Mouse (Mus musculus) CH12.LX (cell line): Measurements from ENCODE around the gene Patj. TPM values are rescaled to one million over a fixed set of nuclear protein-coding genes. Genes with fewer than 3 reads are reported as not detected.
A peak's percentile ranks its signal among the peaks of the same experiment; 100 is the strongest.

Source experiments
- DNase-seq: peaks from one replicate; pipeline ENCODE4 v3.0.0-alpha.2; 2013; ENCODE audit errors: extremely low read depth
- H3K27ac ChIP-seq: 2 replicates; pipeline ENCODE4 v1.5.1; 2012; ENCODE audit warnings: low read depth, mild to moderate bottlenecking, control low read depth, moderate library complexity; ENCODE audit not compliant: insufficient read depth
- H3K27me3 ChIP-seq: replicated peaks from 2 replicates; pipeline ENCODE3; 2012; ENCODE audit warnings: inconsistent platforms
- H3K36me3 ChIP-seq, 2 experiments: replicated peaks in 1 of 2; 2 replicates each; pipeline versions ENCODE3 to v1.6.1; 2012; ENCODE audit warnings: inconsistent platforms in 1 of 2, low read length in 1 of 2, mild to moderate bottlenecking in 1 of 2, mixed read lengths in 1 of 2, moderate library complexity in 1 of 2; ENCODE audit not compliant: control insufficient read depth in 1 of 2, insufficient read depth in 1 of 2
- H3K4me1 ChIP-seq, 2 experiments: 2 replicates each; pipeline ENCODE4 v1.6.1; 2012; ENCODE audit warnings: inconsistent platforms in 1 of 2, moderate library complexity in 1 of 2; ENCODE audit not compliant: insufficient read depth in 2 of 2, control insufficient read depth in 1 of 2
- H3K4me2 ChIP-seq: 2 replicates; pipeline ENCODE4 v1.6.1; 2012; ENCODE audit warnings: low read depth, mild to moderate bottlenecking, control low read depth; ENCODE audit not compliant: poor library complexity, insufficient read depth, severe bottlenecking
- H3K4me3 ChIP-seq, 3 experiments: fragments of 150-350 bp in 1 of 3; sonication (generic) in 1 of 3; replicated peaks in 1 of 3; 2 replicates each; pipeline versions ENCODE3 to v1.5.1; 2011 to 2012; ENCODE audit warnings: low read depth in 2 of 3, low read length in 2 of 3, mild to moderate bottlenecking in 2 of 3, moderate library complexity in 2 of 3, control low read depth in 1 of 3, improper control_type of control experiment in 1 of 3, inconsistent platforms in 1 of 3, mixed read lengths in 1 of 3; ENCODE audit not compliant: poor library complexity in 1 of 3
- H3K79me2 ChIP-seq: replicated peaks from 2 replicates; pipeline ENCODE4 v1.6.1; 2012; ENCODE audit warnings: mild to moderate bottlenecking, moderate library complexity; ENCODE audit not compliant: control insufficient read depth, poor library complexity, insufficient read depth, severe bottlenecking; ENCODE audit errors: extremely low read depth
- H3K9ac ChIP-seq: 2 replicates; pipeline ENCODE4 v1.6.1; 2012; ENCODE audit warnings: low read depth, mild to moderate bottlenecking, control low read depth, moderate library complexity; ENCODE audit not compliant: insufficient read depth
- H3K9me3 ChIP-seq: replicated peaks from 2 replicates; pipeline ENCODE3; 2012; ENCODE audit warnings: low read length, inconsistent platforms, mixed read lengths
- BHLHE40 ChIP-seq: IDR thresholded peaks from 2 replicates; pipeline ENCODE4 v1.6.1; 2011; ENCODE audit warnings: mild to moderate bottlenecking, low read depth, low read length, improper control_type of control experiment
- CHD1 ChIP-seq: IDR thresholded peaks from 2 replicates; pipeline ENCODE4 v1.6.1; 2012; ENCODE audit warnings: low read depth, low read length, improper control_type of control experiment, inconsistent platforms
- CHD2 ChIP-seq: IDR thresholded peaks from 2 replicates; pipeline ENCODE4 v1.6.1; 2011; ENCODE audit warnings: low read length, improper control_type of control experiment
- CTCF ChIP-seq, 2 experiments: IDR thresholded peaks in 1 of 2; conservative IDR thresholded peaks in 1 of 2; 2 replicates each; pipeline ENCODE4 v1.5.1; 2011 to 2012; ENCODE audit warnings: low read depth in 2 of 2, low read length in 2 of 2, improper control_type of control experiment in 1 of 2, inconsistent platforms in 1 of 2, mild to moderate bottlenecking in 1 of 2, moderate library complexity in 1 of 2
- E2F4 ChIP-seq: IDR thresholded peaks from 2 replicates; pipeline ENCODE4 v1.6.1; 2011; ENCODE audit warnings: low read depth, low read length, improper control_type of control experiment; ENCODE audit not compliant: insufficient replicate concordance
- ELF1 ChIP-seq: IDR thresholded peaks from 2 replicates; pipeline ENCODE4 v1.6.1; 2014; ENCODE audit warnings: low read depth, mild to moderate bottlenecking, inconsistent platforms, low read length, improper control_type of control experiment
- EP300 ChIP-seq: IDR thresholded peaks from 2 replicates; pipeline ENCODE4 v1.6.1; 2011; ENCODE audit warnings: low read length, improper control_type of control experiment
- ETS1 ChIP-seq: conservative IDR thresholded peaks from 2 replicates; pipeline ENCODE4 v1.6.1; 2012; ENCODE audit warnings: low read depth, mild to moderate bottlenecking, inconsistent platforms, low read length, improper control_type of control experiment, moderate library complexity
- GABPA ChIP-seq: IDR thresholded peaks from 2 replicates; pipeline ENCODE4 v1.6.1; 2012; ENCODE audit warnings: low read depth, low read length, improper control_type of control experiment, inconsistent platforms; ENCODE audit not compliant: insufficient replicate concordance
- HCFC1 ChIP-seq: IDR thresholded peaks from 2 replicates; pipeline ENCODE4 v1.6.1; 2012; ENCODE audit warnings: low read depth, mild to moderate bottlenecking, inconsistent platforms, low read length, improper control_type of control experiment
- IRF4 ChIP-seq: IDR thresholded peaks from 2 replicates; pipeline ENCODE4 v1.6.1; 2014; ENCODE audit warnings: low read depth, mild to moderate bottlenecking, inconsistent platforms, low read length, improper control_type of control experiment
- JUN ChIP-seq: IDR thresholded peaks from 2 replicates; pipeline ENCODE4 v1.6.1; 2011; ENCODE audit warnings: low read depth, mild to moderate bottlenecking, low read length, improper control_type of control experiment, moderate library complexity; ENCODE audit not compliant: insufficient read depth
- JUND ChIP-seq: conservative IDR thresholded peaks from 2 replicates; pipeline ENCODE4 v1.6.1; 2011; ENCODE audit warnings: low read depth, low read length, improper control_type of control experiment
- KAT2A ChIP-seq: IDR thresholded peaks from 2 replicates; pipeline ENCODE4 v1.6.1; 2012; ENCODE audit warnings: low read length, improper control_type of control experiment, inconsistent platforms; ENCODE audit not compliant: insufficient replicate concordance
- MAFK ChIP-seq: IDR thresholded peaks from 2 replicates; pipeline ENCODE4 v1.6.1; 2011; ENCODE audit warnings: low read length, improper control_type of control experiment; ENCODE audit not compliant: insufficient replicate concordance
- MAX ChIP-seq: IDR thresholded peaks from 2 replicates; pipeline ENCODE4 v1.6.1; 2011; ENCODE audit warnings: low read length, improper control_type of control experiment
- MAZ ChIP-seq: IDR thresholded peaks from 2 replicates; pipeline ENCODE4 v1.6.1; 2012; ENCODE audit warnings: low read depth, mild to moderate bottlenecking, inconsistent platforms, low read length, improper control_type of control experiment, moderate library complexity
- MEF2A ChIP-seq: IDR thresholded peaks from 2 replicates; pipeline ENCODE4 v1.6.1; 2014; ENCODE audit warnings: low read depth, mild to moderate bottlenecking, inconsistent platforms, low read length, improper control_type of control experiment, borderline replicate concordance
- MXI1 ChIP-seq: IDR thresholded peaks from 2 replicates; pipeline ENCODE4 v1.6.1; 2011; ENCODE audit warnings: mild to moderate bottlenecking, low read depth, low read length, improper control_type of control experiment
- MYC ChIP-seq: IDR thresholded peaks from 2 replicates; pipeline ENCODE4 v1.6.1; 2011; ENCODE audit warnings: low read depth, mild to moderate bottlenecking, improper control_type of control experiment, low read length
- NELFE ChIP-seq: IDR thresholded peaks from 2 replicates; pipeline ENCODE4 v1.6.1; 2011; ENCODE audit warnings: low read depth, low read length, improper control_type of control experiment
- NRF1 ChIP-seq: IDR thresholded peaks from 2 replicates; pipeline ENCODE4 v1.6.1; 2014; ENCODE audit warnings: low read depth, mild to moderate bottlenecking, inconsistent platforms, low read length, improper control_type of control experiment, moderate library complexity
- PAX5 ChIP-seq: IDR thresholded peaks from 2 replicates; pipeline ENCODE4 v1.6.1; 2012; ENCODE audit warnings: low read length, inconsistent platforms, mixed read lengths
- POLR2A ChIP-seq: IDR thresholded peaks from 2 replicates; pipeline ENCODE4 v1.6.1; 2011; ENCODE audit warnings: low read depth, mild to moderate bottlenecking, improper control_type of control experiment, low read length
- POLR2AphosphoS2 ChIP-seq: IDR thresholded peaks from 2 replicates; pipeline ENCODE4 v1.6.1; 2011; ENCODE audit warnings: low read depth, low read length, improper control_type of control experiment
- RAD21 ChIP-seq: IDR thresholded peaks from 2 replicates; pipeline ENCODE4 v1.6.1; 2011; ENCODE audit warnings: low read depth, mild to moderate bottlenecking, low read length, improper control_type of control experiment, moderate library complexity
- RCOR1 ChIP-seq: conservative IDR thresholded peaks from 2 replicates; pipeline ENCODE4 v1.6.1; 2012; ENCODE audit warnings: low read depth, mild to moderate bottlenecking, inconsistent platforms, low read length, improper control_type of control experiment
- SIN3A ChIP-seq: IDR thresholded peaks from 2 replicates; pipeline ENCODE4 v1.6.1; 2012; ENCODE audit warnings: low read length, improper control_type of control experiment, inconsistent platforms
- SMC3 ChIP-seq: IDR thresholded peaks from 2 replicates; pipeline ENCODE4 v1.6.1; 2011; ENCODE audit warnings: low read depth, low read length, improper control_type of control experiment
- TBP ChIP-seq: conservative IDR thresholded peaks from 2 replicates; pipeline ENCODE4 v1.6.1; 2011; ENCODE audit warnings: low read depth, low read length, improper control_type of control experiment
- TCF12 ChIP-seq: IDR thresholded peaks from 2 replicates; pipeline ENCODE4 v1.6.1; 2014; ENCODE audit warnings: low read depth, mild to moderate bottlenecking, inconsistent platforms, low read length, improper control_type of control experiment
- UBTF ChIP-seq: IDR thresholded peaks from 2 replicates; pipeline ENCODE4 v1.6.1; 2012; ENCODE audit warnings: low read depth, mild to moderate bottlenecking, inconsistent platforms, low read length, improper control_type of control experiment, moderate library complexity
- USF1 ChIP-seq: IDR thresholded peaks from 2 replicates; pipeline ENCODE4 v1.6.1; 2014; ENCODE audit warnings: low read depth, mild to moderate bottlenecking, inconsistent platforms, low read length, improper control_type of control experiment
- USF2 ChIP-seq: conservative IDR thresholded peaks from 2 replicates; pipeline ENCODE4 v1.6.1; 2011; ENCODE audit warnings: low read depth, low read length, improper control_type of control experiment
- ZC3H11A ChIP-seq: IDR thresholded peaks from 2 replicates; pipeline ENCODE4 v1.6.1; 2012; ENCODE audit warnings: low read depth, mild to moderate bottlenecking, inconsistent platforms, low read length, improper control_type of control experiment
- ZKSCAN1 ChIP-seq: IDR thresholded peaks from 2 replicates; pipeline ENCODE4 v1.6.1; 2012; ENCODE audit warnings: low read depth, inconsistent platforms, low read length, improper control_type of control experiment, borderline replicate concordance
- ZMIZ1 ChIP-seq: IDR thresholded peaks from 2 replicates; pipeline ENCODE4 v1.6.1; 2012; ENCODE audit warnings: low read depth, mild to moderate bottlenecking, inconsistent platforms, low read length, improper control_type of control experiment
- ZNF384 ChIP-seq: IDR thresholded peaks from 2 replicates; pipeline ENCODE4 v1.6.1; 2012; ENCODE audit warnings: low read depth, low read length, improper control_type of control experiment, inconsistent platforms
- dilution Hi-C: fragments of 300-500 bp; cut with MboI; formaldehyde crosslinking; loops from 2 replicates; pipeline ENCODE4 v1.14.3; 2020; ENCODE audit warnings: low sequenced_read_pairs; ENCODE audit not compliant: extremely low pct_unique_long_range_greater_than_20kb, extremely low pct_ligation_motif_present
- in situ Hi-C: fragments of 300-500 bp; cut with MboI; formaldehyde crosslinking; loops from 3 replicates; pipeline ENCODE4 v1.14.3; 2019; ENCODE audit warnings: low sequenced_read_pairs, low pct_ligation_motif_present, low pct_unique_long_range_greater_than_20kb, mixed read lengths
- polyA plus RNA-seq: library from polyadenylated mRNA; unstranded; fragments of >175 nt; gene quantifications from 2 replicates; pipeline ENCODE4 v1.2.1, GENCODE M21; 2012; ENCODE audit warnings: low read depth; ENCODE audit not compliant: insufficient read length
- total RNA-seq, 2 experiments: library from RNA; depleted of rRNA; stranded (reverse); fragments of 300-350 nt in 1 of 2; fragments of >200 nt in 1 of 2; gene quantifications; 2 replicates each; pipeline ENCODE4 v1.2.3; 2012 to 2014

Patj gene
- total and polyA plus RNA-seq, 3 experiments, result 1.2 to 6.1 (median 2.0) TPM

GRCm38 (mm10) chr4:98382716-98383424 is 12.7 kb upstream of the Patj start, which contains the start of gene Tm2d1:
Gene Tm2d1 (minus strand): TSS chr4:98383306.
- peak; percentile 81 for DNase-seq
- peak within 1 kb of the TSS; percentile 98 for H3K9ac ChIP-seq
- H3K9me3 ChIP-seq, result no peaks in the 10 kb centered on the region
- TF ChIP-seq USF2 (no peak), RAD21 (no peak), TBP (peak; percentile 81), MEF2A (0 out of 2 replicates have a peak, but pooled peaks have one; percentile 52), MAZ (no peak), ZNF384 (no peak), ZKSCAN1 (no peak), UBTF (no peak), SMC3 (no peak), ELF1 (peak; percentile 93), CHD1 (no peak), SIN3A (peak; percentile 93), NELFE (peak; percentile 98), ZC3H11A (no peak), IRF4 (peak; percentile 54), EP300 (no peak), PAX5 (no peak), MAX (no peak; the same call in 1 of the 2 replicates), MAFK (no peak), NRF1 (peak; percentile 56), POLR2A (peak; percentile 93), E2F4 (no peak), GABPA (no peak), ETS1 (no peak), RCOR1 (0 out of 2 replicates have a peak, but pooled peaks have one; percentile 52), POLR2AphosphoS2 (peak; percentile 60; the same call in 1 of the 2 replicates), HCFC1 (peak; percentile 80), MXI1 (peak; percentile 63; the same call in 1 of the 2 replicates), MYC (no peak), KAT2A (peak; percentile 59; the same call in 1 of the 2 replicates), JUND (no peak), ZMIZ1 (peak; percentile 95), BHLHE40 (peak; percentile 27; the same call in 1 of the 2 replicates), CHD2 (0 out of 2 replicates have a peak, but pooled peaks have one; percentile 27), USF1 (no peak), CTCF (conservative IDR thresholded peaks at IDR 0.05 in 1 of 2, IDR thresholded peaks at IDR 0.05 in 1 of 2; ENCODE audit: low read depth in 2 of 2, low read length in 2 of 2) (no peak), JUN (no peak), TCF12 (peak; percentile 91)
- no peaks in the 10 kb centered on the region for H3K79me2 ChIP-seq
- peak within 1 kb of the TSS; percentile 77 for H3K4me2 ChIP-seq
- no peaks in the 10 kb centered on the region for H3K27me3 ChIP-seq
- peak within 1 kb of the TSS; percentile 33 for H3K27ac ChIP-seq
- peaks cover 5 to 14% of the 10 kb centered on the region in 2 experiments for H3K36me3 ChIP-seq
- dilution Hi-C loops, result no loop called here
- in situ Hi-C loops, result loop anchor here (25.0 kb wide), 1 partner anchor 529 kb away; the partner anchor contains the start of gene Usp1
- peaks cover 0 to 16% of the 10 kb centered on the region in 2 experiments; a peak in 2 of 4 replicates for H3K4me1 ChIP-seq
- H3K4me3 ChIP-seq, result peak within 1 kb of the TSS; percentile 89 to 98 (median 92)
